Mouse (Mus musculus): Measurements from ENCODE around the gene Ror2.

Gene Ror2

GRCm38 (mm10) chr13:53268541-53268940, 17.4 kb downstream of the Ror2 start:
- TF ChIP-seq CTCF (conservative IDR thresholded peaks at IDR 0.05; ENCODE audit: low read length) = no peak
- TF ChIP-seq NANOG (IDR thresholded peaks at IDR 0.05; ENCODE audit: borderline replicate concordance, low read length) = no peak
- TF ChIP-seq POU5F1 (IDR thresholded peaks at IDR 0.05; ENCODE audit: borderline replicate concordance, low read length) = no peak
- H3K9me3 ChIP-seq (ENCODE audit: low read length) = 0 out of 2 replicates have a peak, but pooled peaks cover 4% of the 10 kb centered on the region
- H3K4me3 ChIP-seq (replicated peaks; ENCODE audit: low read length) = no peak overlapping the region
- H3K4me1 ChIP-seq (replicated peaks; ENCODE audit: low read depth, low read length) = peaks cover 16% of the 10 kb centered on the region
- no peaks in the 10 kb centered on the region for H3K36me3 ChIP-seq (ENCODE audit: insufficient read depth, low read length)
- H3K27me3 ChIP-seq (ENCODE audit: insufficient read depth, low read length) = no peaks in the 10 kb centered on the region

GRCm38 (mm10) chr13:53267849-53268248, 18.1 kb downstream of the Ror2 start:
- no peak for TF ChIP-seq POU5F1 (IDR thresholded peaks at IDR 0.05; ENCODE audit: borderline replicate concordance, low read length)
- no peak for TF ChIP-seq CTCF (conservative IDR thresholded peaks at IDR 0.05; ENCODE audit: low read length)
- TF ChIP-seq NANOG (IDR thresholded peaks at IDR 0.05; ENCODE audit: borderline replicate concordance, low read length) = no peak
- Histone ChIP-seq H3K36me3 (ENCODE audit: insufficient read depth, low read length) (no peaks in the 10 kb centered on the region), H3K27me3 (ENCODE audit: insufficient read depth, low read length) (no peaks in the 10 kb centered on the region), H3K4me3 (replicated peaks; ENCODE audit: low read length) (no peak overlapping the region), H3K4me1 (replicated peaks; ENCODE audit: low read depth, low read length) (peaks cover 23% of the 10 kb centered on the region), H3K9me3 (ENCODE audit: low read length) (0 out of 2 replicates have a peak, but pooled peaks cover 4% of the 10 kb centered on the region)

GRCm38 (mm10) chr13:53267155-53267554, 18.8 kb downstream of the Ror2 start:
- Histone ChIP-seq H3K9me3 (ENCODE audit: low read length) (0 out of 2 replicates have a peak, but pooled peaks cover 4% of the 10 kb centered on the region), H3K36me3 (ENCODE audit: insufficient read depth, low read length) (no peaks in the 10 kb centered on the region), H3K4me3 (replicated peaks; ENCODE audit: low read length) (no peak overlapping the region), H3K4me1 (replicated peaks; ENCODE audit: low read depth, low read length) (peaks cover 30% of the 10 kb centered on the region), H3K27me3 (ENCODE audit: insufficient read depth, low read length) (no peaks in the 10 kb centered on the region)
- TF ChIP-seq CTCF (conservative IDR thresholded peaks at IDR 0.05; ENCODE audit: low read length) = no peak
- TF ChIP-seq NANOG (IDR thresholded peaks at IDR 0.05; ENCODE audit: borderline replicate concordance, low read length) = no peak
- no peak for TF ChIP-seq POU5F1 (IDR thresholded peaks at IDR 0.05; ENCODE audit: borderline replicate concordance, low read length)

- Histone ChIP-seq H3K27me3 (ENCODE audit: insufficient read depth, low read length) (no peaks in the 10 kb centered on the region), H3K9me3 (ENCODE audit: low read length) (0 out of 2 replicates have a peak, but pooled peaks cover 4% of the 10 kb centered on the region), H3K4me3 (replicated peaks; ENCODE audit: low read length) (no peak overlapping the region), H3K4me1 (replicated peaks; ENCODE audit: low read depth, low read length) (peaks cover 33% of the 10 kb centered on the region), H3K36me3 (ENCODE audit: insufficient read depth, low read length) (no peaks in the 10 kb centered on the region)
- no peak for TF ChIP-seq CTCF (conservative IDR thresholded peaks at IDR 0.05; ENCODE audit: low read length)
- TF ChIP-seq POU5F1 (IDR thresholded peaks at IDR 0.05; ENCODE audit: borderline replicate concordance, low read length) = no peak
- no peak for TF ChIP-seq NANOG (IDR thresholded peaks at IDR 0.05; ENCODE audit: borderline replicate concordance, low read length)
Measured at GRCm38 (mm10) chr13:53266543-53266951, 19.4 kb downstream of the Ror2 start.

- H3K36me3 ChIP-seq (ENCODE audit: insufficient read depth, low read length) = no peaks in the 10 kb centered on the region
- no peak for TF ChIP-seq NANOG (IDR thresholded peaks at IDR 0.05; ENCODE audit: borderline replicate concordance, low read length)
- no peak for TF ChIP-seq POU5F1 (IDR thresholded peaks at IDR 0.05; ENCODE audit: borderline replicate concordance, low read length)
- no peak for TF ChIP-seq CTCF (conservative IDR thresholded peaks at IDR 0.05; ENCODE audit: low read length)
- no peak overlapping the region for H3K4me3 ChIP-seq (replicated peaks; ENCODE audit: low read length)
- no peaks in the 10 kb centered on the region; the same call in 1 of the 2 replicates for H3K27me3 ChIP-seq (ENCODE audit: insufficient read depth, low read length)
- H3K4me1 ChIP-seq (replicated peaks; ENCODE audit: low read depth, low read length) = peaks cover 39% of the 10 kb centered on the region
- no peaks in the 10 kb centered on the region for H3K9me3 ChIP-seq (ENCODE audit: low read length)
Measured at GRCm38 (mm10) chr13:53264896-53265295, 21.0 kb downstream of the Ror2 start.

GRCm38 (mm10) chr13:53262509-53263250, 23.2 kb downstream of the Ror2 start:
- Histone ChIP-seq H3K4me1 (replicated peaks; ENCODE audit: low read depth, low read length) (peaks cover 32% of the 10 kb centered on the region), H3K36me3 (ENCODE audit: insufficient read depth, low read length) (no peaks in the 10 kb centered on the region), H3K9me3 (ENCODE audit: low read length) (no peaks in the 10 kb centered on the region), H3K4me3 (replicated peaks; ENCODE audit: low read length) (no peak overlapping the region), H3K27me3 (ENCODE audit: insufficient read depth, low read length) (no peaks in the 10 kb centered on the region; the same call in 1 of the 2 replicates)
- no peak for TF ChIP-seq NANOG (IDR thresholded peaks at IDR 0.05; ENCODE audit: borderline replicate concordance, low read length)
- no peak for TF ChIP-seq POU5F1 (IDR thresholded peaks at IDR 0.05; ENCODE audit: borderline replicate concordance, low read length)
- TF ChIP-seq CTCF (conservative IDR thresholded peaks at IDR 0.05; ENCODE audit: low read length) = no peak

- Histone ChIP-seq H3K9me3 (ENCODE audit: low read length) (no peaks in the 10 kb centered on the region), H3K4me3 (replicated peaks; ENCODE audit: low read length) (no peak overlapping the region), H3K4me1 (replicated peaks; ENCODE audit: low read depth, low read length) (peaks cover 37% of the 10 kb centered on the region), H3K36me3 (ENCODE audit: insufficient read depth, low read length) (no peaks in the 10 kb centered on the region), H3K27me3 (ENCODE audit: insufficient read depth, low read length) (no peaks in the 10 kb centered on the region; the same call in 1 of the 2 replicates)
- TF ChIP-seq NANOG (IDR thresholded peaks at IDR 0.05; ENCODE audit: borderline replicate concordance, low read length) (no peak), CTCF (conservative IDR thresholded peaks at IDR 0.05; ENCODE audit: low read length) (no peak), POU5F1 (IDR thresholded peaks at IDR 0.05; ENCODE audit: borderline replicate concordance, low read length) (no peak)
Measured at GRCm38 (mm10) chr13:53261106-53261771, 24.7 kb downstream of the Ror2 start.

GRCm38 (mm10) chr13:53258943-53259342, 27.0 kb downstream of the Ror2 start:
- no peak for TF ChIP-seq CTCF (conservative IDR thresholded peaks at IDR 0.05; ENCODE audit: low read length)
- no peak for TF ChIP-seq NANOG (IDR thresholded peaks at IDR 0.05; ENCODE audit: borderline replicate concordance, low read length)
- TF ChIP-seq POU5F1 (IDR thresholded peaks at IDR 0.05; ENCODE audit: borderline replicate concordance, low read length) = no peak
- Histone ChIP-seq H3K9me3 (ENCODE audit: low read length) (no peaks in the 10 kb centered on the region), H3K27me3 (ENCODE audit: insufficient read depth, low read length) (peaks cover 3% of the 10 kb centered on the region; the same call in 1 of the 2 replicates), H3K4me3 (replicated peaks; ENCODE audit: low read length) (no peak overlapping the region), H3K36me3 (ENCODE audit: insufficient read depth, low read length) (no peaks in the 10 kb centered on the region), H3K4me1 (replicated peaks; ENCODE audit: low read depth, low read length) (peaks cover 37% of the 10 kb centered on the region)

Measured in E14TG2a.4 (cell line).